Mouse (Mus musculus) bone marrow macrophage, adult 2 months (primary cell): Measurements from ENCODE around the gene Smad1.

Source experiments
- CTCF ChIP-seq: IDR thresholded peaks from 2 replicates; pipeline ENCODE4 v1.5.1; 2012; ENCODE audit warnings: low read depth, mild to moderate bottlenecking, low read length, moderate library complexity
- POLR2A ChIP-seq: IDR thresholded peaks from 2 replicates; pipeline ENCODE4 v1.6.1; 2012; ENCODE audit warnings: mild to moderate bottlenecking, low read depth, low read length, borderline replicate concordance

DNA sequence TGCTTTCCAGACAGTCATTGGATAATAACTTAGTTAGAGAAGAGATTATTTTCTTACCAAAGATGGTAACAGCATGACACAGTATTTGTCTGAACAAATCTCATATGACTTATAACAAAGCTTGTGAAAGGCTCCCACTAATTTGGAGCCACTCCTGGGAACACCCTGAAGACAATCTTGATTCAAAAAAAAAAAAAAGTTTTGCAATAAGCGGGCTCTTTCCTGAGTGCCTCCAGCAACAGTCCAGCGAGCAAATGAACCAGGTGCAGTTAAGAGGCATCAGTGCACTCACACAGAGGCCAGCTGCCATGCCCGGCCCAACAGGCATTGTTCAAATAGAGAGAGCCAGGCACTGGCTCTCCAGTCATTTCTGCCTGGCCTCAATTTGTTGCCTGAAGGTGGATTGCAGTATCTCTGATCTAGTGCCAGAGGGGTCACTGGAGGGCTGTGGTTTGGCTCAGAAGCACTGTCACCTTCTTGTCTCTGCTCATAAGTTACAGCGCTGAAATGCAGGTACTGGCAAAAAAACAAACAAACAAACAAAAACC, 34.7 kb upstream of the Smad1 start:
- TF ChIP-seq CTCF: no peak
- no peak for TF ChIP-seq POLR2A
